Mouse (Mus musculus): Measurements from ENCODE around the gene Hdx. TPM values are rescaled to one million over a fixed set of nuclear protein-coding genes. Genes with fewer than 3 reads are reported as not detected.

The Hdx gene
- total RNA-seq (2021) = 1 to 10 TPM; 1.0 to 1.1 TPM
- long read RNA-seq, experiment 1 = 0 reads
- long read RNA-seq, experiment 2, partial matches to known transcripts = 0 of 1 reads
- long read RNA-seq, experiment 2, other reads (novel, unspliced or antisense) = 1 of 1 reads

DNA sequence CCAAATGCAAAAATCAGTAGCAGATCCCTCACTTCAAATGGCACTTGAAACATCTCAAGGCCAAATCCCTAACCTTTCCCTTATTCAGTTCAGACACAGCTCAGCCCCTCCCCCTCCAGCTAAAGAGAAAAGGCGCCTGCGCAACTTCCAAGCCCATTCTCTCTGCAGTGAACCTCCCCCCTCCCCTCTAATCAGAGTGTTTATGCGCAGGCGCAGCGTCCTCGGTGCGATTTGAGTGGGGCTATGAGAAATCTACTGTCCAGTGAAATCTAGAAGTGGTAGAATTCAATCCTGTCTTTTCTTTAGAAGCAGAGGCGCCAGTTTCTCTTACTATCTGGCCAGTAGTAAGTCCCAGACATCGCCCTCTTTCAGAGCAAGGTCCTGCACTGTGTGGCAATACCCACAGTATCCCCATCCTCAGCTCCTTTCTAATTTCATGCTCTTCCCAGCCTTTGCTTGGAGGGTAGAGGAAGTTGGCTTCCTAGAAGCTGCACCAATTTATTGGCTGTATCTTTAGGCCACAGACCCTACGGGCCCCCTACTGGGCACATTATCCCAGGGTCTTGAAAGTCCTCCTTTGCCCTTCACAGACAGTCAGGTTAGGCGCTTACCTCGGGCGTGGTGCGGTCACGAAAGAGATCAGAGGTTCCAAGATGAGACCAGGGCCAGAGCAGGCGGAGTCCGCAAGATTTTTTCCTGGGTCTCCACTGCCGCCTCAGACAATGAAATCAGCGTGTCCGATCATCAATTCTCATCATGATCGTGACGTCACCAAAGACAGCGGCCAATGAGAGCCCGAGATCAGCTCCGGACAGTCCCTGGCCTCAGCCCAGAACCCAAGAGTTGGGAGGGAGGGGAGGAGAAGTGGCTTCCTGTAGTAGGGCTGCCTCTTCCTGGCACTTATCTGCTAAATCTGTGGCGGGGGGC lies at the start of gene Hdx:
TSS of gene Hdx (minus strand) at position 724 of the 927 bp plus-strand sequence.
- DNase-seq (ENCODE audit: low spot score in 2 of 2) = peak; percentile 26 to 30

DNA sequence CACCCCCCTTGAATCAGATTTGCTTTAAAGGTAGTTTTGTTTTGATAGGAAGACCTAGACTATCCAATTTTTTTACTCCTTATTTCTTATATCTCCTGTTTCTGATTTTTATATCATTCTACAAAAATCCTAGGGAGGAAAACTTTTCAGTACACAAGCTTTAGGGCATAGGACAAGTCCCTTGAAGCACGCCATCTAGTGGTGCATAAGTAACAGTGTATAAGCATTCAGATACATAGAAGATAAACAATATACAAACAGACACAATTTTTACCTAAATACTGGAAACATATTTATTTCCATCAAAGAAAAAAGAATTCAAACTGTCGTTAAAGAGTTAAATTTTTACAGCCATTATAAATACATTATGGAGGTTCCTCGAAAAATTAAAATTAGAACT lies 11.2 kb downstream of the Hdx start:
- DNase-seq (ENCODE audit: low spot score in 2 of 2) = no peak

DNA sequence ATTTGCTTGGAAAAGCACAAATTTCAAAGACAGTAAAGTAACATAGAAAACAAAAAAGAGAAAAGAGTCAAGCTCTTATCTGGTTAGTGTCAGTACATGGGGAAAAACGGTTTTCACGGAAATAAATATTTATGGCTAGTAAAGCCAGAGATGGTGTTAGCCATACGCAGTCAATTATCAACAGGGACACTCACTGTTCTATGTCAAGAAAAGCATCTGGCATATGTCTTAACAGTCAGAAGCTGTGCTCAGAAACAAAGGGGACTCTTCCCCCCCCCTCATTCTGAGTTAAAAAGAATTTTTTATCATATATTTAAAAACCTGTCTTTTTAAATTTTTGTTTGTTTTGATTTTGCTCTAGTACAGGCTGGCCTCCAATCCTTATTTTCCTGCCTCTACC lies 25.2 kb downstream of the Hdx start:
- no peak for DNase-seq (ENCODE audit: low spot score in 2 of 2)

DNA sequence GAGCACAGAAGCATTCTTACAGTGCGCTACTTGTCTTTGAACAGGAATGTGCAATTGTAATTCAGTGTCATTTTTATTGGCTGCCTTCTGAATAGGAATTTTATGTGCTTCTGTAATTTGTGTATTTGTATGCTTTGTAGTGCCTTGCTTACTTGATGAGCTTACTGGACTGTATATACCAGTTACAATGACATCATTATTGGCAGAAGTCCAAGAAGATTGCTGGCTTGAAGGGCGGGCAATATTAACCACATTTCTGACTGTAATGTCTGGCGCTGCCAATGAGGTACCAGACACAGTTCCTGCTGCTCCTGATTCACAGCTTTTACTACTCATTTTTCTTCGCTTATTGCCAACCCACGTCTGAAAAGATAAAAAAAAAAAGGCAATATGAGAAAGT lies 36.5 kb downstream of the Hdx start:
- no peak for DNase-seq (ENCODE audit: low spot score in 2 of 2)

DNA sequence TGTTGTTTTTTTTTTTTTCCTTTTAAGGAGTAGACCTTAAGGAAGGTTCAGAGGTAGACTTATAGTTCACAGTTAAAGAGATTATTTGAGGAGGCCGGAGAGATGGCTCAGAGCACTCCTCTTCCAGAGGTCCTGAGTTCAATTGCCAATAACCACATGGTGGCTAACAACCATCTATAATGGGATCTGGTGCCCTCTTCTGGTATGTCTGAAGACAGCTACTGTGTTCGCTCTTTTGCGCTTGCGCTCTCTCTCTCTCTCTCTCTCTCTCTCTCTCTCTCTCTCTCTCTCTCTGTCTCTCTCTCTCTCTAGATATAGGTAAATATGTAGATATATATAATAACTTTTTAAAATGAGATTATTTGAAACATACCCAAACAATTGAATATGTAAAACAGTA lies 38.2 kb downstream of the Hdx start:
- no peak for DNase-seq (ENCODE audit: low spot score in 2 of 2)

DNA sequence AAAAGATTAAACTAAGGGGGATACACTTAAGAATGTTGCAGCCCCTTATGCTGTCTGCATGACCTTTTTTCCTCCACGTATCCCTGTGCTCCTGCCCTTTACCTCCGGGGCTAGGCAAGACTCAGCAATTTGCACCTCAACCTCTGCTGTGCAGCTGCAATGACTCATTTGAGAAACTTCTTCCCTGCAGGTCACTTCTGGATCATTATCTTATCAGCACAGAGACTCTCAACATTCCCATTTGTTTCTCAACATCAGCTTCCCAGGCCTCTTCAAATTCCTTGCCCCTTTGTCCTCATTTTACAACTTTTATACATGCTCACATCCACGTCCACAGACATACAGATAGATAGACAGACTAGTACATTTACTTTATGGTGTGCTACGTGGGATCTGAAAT lies 51.9 kb downstream of the Hdx start:
- DNase-seq (ENCODE audit: low spot score in 2 of 2) = no peak

DNA sequence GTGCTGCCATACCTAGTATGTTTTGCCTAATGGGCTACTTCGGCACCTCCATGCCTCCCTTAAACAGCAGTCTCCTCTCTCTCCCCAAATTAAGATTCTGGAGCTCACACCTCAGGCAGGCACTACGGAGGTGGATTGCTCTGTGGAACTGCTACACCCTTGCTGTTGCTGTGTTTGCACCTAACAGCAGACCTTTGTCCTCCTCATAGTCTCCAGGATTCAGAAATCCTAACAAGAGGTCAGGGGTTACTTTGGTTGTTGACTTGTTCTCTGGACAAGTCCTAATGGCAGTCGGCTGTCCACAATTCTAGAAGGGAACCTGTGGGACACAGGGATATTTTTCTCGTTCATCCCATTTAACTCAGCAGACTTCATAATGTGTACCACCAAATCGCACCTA lies 56.3 kb downstream of the Hdx start:
- DNase-seq (ENCODE audit: low spot score in 2 of 2) = no peak

DNA sequence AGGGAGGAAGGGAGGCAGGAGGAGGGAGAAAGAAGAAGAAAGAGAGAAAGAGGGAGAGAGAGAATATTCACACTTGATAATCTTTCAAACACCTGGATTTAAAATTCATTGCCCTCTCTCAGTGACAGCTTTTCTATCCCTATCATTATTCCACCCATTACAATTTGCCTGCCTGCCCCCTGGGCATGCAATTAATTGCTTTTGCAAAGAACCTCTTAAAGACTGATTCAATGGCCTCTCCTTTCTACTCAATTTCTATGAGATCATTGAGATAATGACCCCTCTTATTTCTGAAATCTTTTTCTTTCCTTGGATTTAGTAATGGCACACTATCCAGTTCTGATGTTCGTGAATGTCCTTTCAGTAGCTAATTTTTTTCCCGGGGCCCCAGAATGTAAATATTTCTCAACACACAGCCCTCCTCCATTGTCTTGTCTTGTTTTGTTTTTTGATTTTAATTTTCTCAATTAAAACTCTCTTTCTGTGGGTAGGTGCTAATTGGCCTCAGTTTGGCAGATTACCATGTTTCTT lies 99.2 kb downstream of the Hdx start:
- DNase-seq (ENCODE audit: low spot score in 2 of 2) = no peak

DNA sequence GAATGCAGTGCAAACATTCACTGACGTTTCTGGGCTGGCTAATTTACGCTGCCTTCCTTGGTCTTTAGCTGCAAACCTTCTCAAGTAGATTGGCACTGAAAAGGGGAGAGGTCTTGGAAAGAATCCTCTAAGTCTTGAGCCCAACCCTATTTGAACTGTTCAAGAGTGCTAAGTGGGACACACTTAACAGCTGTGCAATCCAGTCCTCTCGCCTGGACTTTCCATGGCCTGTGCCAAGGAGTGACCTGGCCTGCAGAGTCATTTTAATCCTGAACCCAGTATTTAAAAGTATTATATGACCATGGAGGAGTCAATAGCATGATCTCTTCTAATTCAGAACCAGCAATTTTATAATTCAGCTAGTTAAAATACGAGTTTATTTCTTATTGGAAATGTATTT lies 109.3 kb downstream of the Hdx start:
- no peak for DNase-seq (ENCODE audit: low spot score in 2 of 2)

DNA sequence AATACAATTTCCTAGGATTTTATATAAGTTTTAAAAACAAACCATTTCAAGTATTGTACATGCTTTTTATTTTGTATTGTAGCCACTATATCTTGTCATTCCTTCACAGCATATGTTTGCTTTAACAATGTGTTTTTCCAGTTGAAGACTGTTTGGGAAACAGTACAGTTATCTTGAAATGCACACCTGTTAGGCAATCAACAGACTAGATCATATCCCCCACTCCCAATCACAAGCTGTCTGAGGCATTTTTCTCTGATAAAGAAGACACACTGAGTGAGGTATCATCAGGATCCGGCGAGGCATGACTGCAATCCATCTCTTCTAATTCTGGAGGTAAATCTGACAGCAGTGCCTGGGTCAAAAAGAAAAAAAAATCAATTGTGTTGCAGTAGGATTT lies 119.8 kb downstream of the Hdx start:
- DNase-seq (ENCODE audit: low spot score in 2 of 2) = no peak

DNA sequence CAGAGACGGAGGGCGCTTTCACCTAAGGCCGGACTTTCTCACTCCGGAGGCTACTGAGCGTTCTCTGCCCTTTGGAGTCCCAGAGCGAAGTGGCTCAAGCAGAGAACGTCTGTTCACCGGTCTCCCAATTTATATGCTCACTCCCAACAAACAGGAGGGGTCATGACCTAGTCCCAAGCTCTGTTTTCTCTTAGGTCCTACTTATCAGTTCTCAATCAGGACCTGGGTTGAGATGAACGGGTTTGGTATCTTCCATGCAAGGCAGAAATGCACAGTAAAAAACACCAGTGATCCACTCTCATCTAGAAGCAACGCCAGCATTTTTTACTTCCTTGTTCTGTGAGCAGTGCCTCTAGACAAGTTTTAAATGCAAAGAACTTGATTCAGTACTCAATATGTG lies 159.0 kb downstream of the Hdx start, which contains the start of gene Rps6ka6:
TSS of gene Rps6ka6 (minus strand) at position 101 of the 400 bp plus-strand sequence.
- DNase-seq (ENCODE audit: low spot score in 2 of 2) = no peak

Other genes starting within 250 kb of the Hdx start
- gene Rps6ka6, start 159.1 kb downstream of the Hdx start, total RNA-seq (2021) = 1 to 10 TPM; 1.5 to 1.6 TPM
- 1 to 10 TPM; 3.9 to 4.4 TPM for gene Gm45194, start 194.3 kb upstream of the Hdx start, total RNA-seq (2021)